Comparison of ENCODE assay signal across 8 mouse cellular contexts in genomic region chr2:152671642-152671999, GRCm38 (mm10). TPM values are rescaled to one million over a fixed set of nuclear protein-coding genes. Genes with fewer than 3 reads are reported as not detected.
DNase-seq lines count a peak whose midpoint lies in the region; ATAC-seq and TF ChIP-seq lines count a peak whose summit lies in the region.

No protein-coding gene starts in this region.

- H3K27ac ChIP-seq in forebrain, embryonic 13.5 days: peak overlapping the region; percentile 96; the same call in 1 of the 2 replicates
- no peak overlapping the region for H3K27ac ChIP-seq in intestine, postnatal 0 days (ENCODE audit: low read depth, low read length)
- H3K27ac ChIP-seq in neural tube, embryonic 14.5 days (ENCODE audit: low read depth, low read length): peak overlapping the region; percentile 48

- no peaks in the 10 kb centered on the region for H3K9me3 ChIP-seq in forebrain, embryonic 13.5 days (replicated peaks)
- H3K9me3 ChIP-seq in intestine, postnatal 0 days (ENCODE audit: control insufficient read depth): no peaks in the 10 kb centered on the region
- H3K9me3 ChIP-seq in neural tube, embryonic 14.5 days (ENCODE audit: control insufficient read depth, low read length): no peaks in the 10 kb centered on the region

- WGBS in forebrain, embryonic 13.5 days: 32% methylated on average over 5 of the region's 5 CpGs
- WGBS in intestine, postnatal 0 days: 17% methylated on average over 5 of the region's 5 CpGs
- 30% methylated on average over 5 of the region's 5 CpGs for WGBS in neural tube, embryonic 14.5 days

- peak overlapping the region; percentile 99 for H3K4me3 ChIP-seq in forebrain, embryonic 13.5 days
- no peak overlapping the region for H3K4me3 ChIP-seq in intestine, postnatal 0 days (ENCODE audit: low read depth, low read length)
- peak overlapping the region; percentile 94 for H3K4me3 ChIP-seq in neural tube, embryonic 14.5 days (ENCODE audit: low read depth, low read length)

- peak; percentile 81 for TF ChIP-seq CTCF in intestine, postnatal 0 days (IDR thresholded peaks at IDR 0.05; ENCODE audit: low read depth)

- peak overlapping the region; percentile 98 for H3K9ac ChIP-seq in forebrain, embryonic 13.5 days
- H3K9ac ChIP-seq in intestine, postnatal 0 days (ENCODE audit: low read depth, low read length): no peak overlapping the region
- H3K9ac ChIP-seq in neural tube, embryonic 14.5 days (replicated peaks; ENCODE audit: low read depth, low read length): peak overlapping the region; percentile 97

- ATAC-seq in forebrain, embryonic 13.5 days: peak; percentile 50; the same call in 1 of the 2 replicates
- ATAC-seq in intestine, postnatal 0 days: peak; percentile 29; the same call in 1 of the 2 replicates
- ATAC-seq in neural tube, embryonic 14.5 days (ENCODE audit: low read depth): peak; percentile 42

- no peaks in the 10 kb centered on the region for H3K27me3 ChIP-seq in forebrain, embryonic 13.5 days
- no peaks in the 10 kb centered on the region for H3K27me3 ChIP-seq in intestine, postnatal 0 days (replicated peaks; ENCODE audit: control insufficient read depth, insufficient read depth, low read length)
- no peaks in the 10 kb centered on the region for H3K27me3 ChIP-seq in neural tube, embryonic 14.5 days (ENCODE audit: control insufficient read depth, insufficient read depth, low read length)

- H3K4me1 ChIP-seq in forebrain, embryonic 13.5 days: peaks cover 48% of the 10 kb centered on the region
- H3K4me1 ChIP-seq in intestine, postnatal 0 days (replicated peaks; ENCODE audit: control insufficient read depth, insufficient read depth, low read length): peaks cover 5% of the 10 kb centered on the region; the same call in 1 of the 2 replicates
- H3K4me1 ChIP-seq in neural tube, embryonic 14.5 days (ENCODE audit: control insufficient read depth, insufficient read depth, low read length): peaks cover 28% of the 10 kb centered on the region

- H3K36me3 ChIP-seq in forebrain, embryonic 13.5 days (ENCODE audit: poor library complexity, severe bottlenecking): peaks cover 41% of the 10 kb centered on the region
- peaks cover 16% of the 10 kb centered on the region for H3K36me3 ChIP-seq in intestine, postnatal 0 days (ENCODE audit: control insufficient read depth, insufficient read depth)
- H3K36me3 ChIP-seq in neural tube, embryonic 14.5 days (ENCODE audit: control insufficient read depth, insufficient read depth, low read length): peaks cover 25% of the 10 kb centered on the region

- DNase-seq in cerebellum, adult 18-20 months: peak; percentile 45 to 66
- no peak for DNase-seq in cerebellum, adult 11-12 months
- DNase-seq in adipocyte (ENCODE audit: low spot score): peak; percentile 31
- DNase-seq in lung, adult 18-20 months: peak; percentile 49 to 69
- DNase-seq in yolk sac, embryonic 10.5 days (ENCODE audit: low spot score): peak; percentile 44

- peak overlapping the region; percentile 90 for H3K4me2 ChIP-seq in forebrain, embryonic 13.5 days
- H3K4me2 ChIP-seq in intestine, postnatal 0 days (replicated peaks; ENCODE audit: low read depth): peak overlapping the region; percentile 83
- peak overlapping the region; percentile 97 for H3K4me2 ChIP-seq in neural tube, embryonic 14.5 days (ENCODE audit: low read depth, low read length)

RNA-seq across cellular contexts. Expression of gene H13, which starts 2.4 kb away (rescaled TPM):
- 131 and 142 TPM in 2 replicates for polyA plus RNA-seq in forebrain, embryonic 13.5 days (2015; fragmentation: Nextera tagmentation; extraction: Ambion mirVana)
- polyA plus RNA-seq in intestine, postnatal 0 days (2015; fragmentation: Nextera tagmentation; extraction: Ambion mirVana): 110 and 111 TPM in 2 replicates
- 156 and 160 TPM in 2 replicates for polyA plus RNA-seq in neural tube, embryonic 14.5 days (2014; fragmentation: Nextera tagmentation; extraction: Ambion mirVana)

RNA-seq across cellular contexts. Expression of gene Mcts2, which starts 15.2 kb away (rescaled TPM):
- 40.0 and 42.2 TPM in 2 replicates for polyA plus RNA-seq in forebrain, embryonic 13.5 days (2015; fragmentation: Nextera tagmentation; extraction: Ambion mirVana)
- 19.0 and 21.5 TPM in 2 replicates for polyA plus RNA-seq in intestine, postnatal 0 days (2015; fragmentation: Nextera tagmentation; extraction: Ambion mirVana)
- polyA plus RNA-seq in neural tube, embryonic 14.5 days (2014; fragmentation: Nextera tagmentation; extraction: Ambion mirVana): 40.2 and 43.8 TPM in 2 replicates

RNA-seq across cellular contexts. Expression of gene Rem1, which starts 44.9 kb away (rescaled TPM):
- 0.19 and 0.20 TPM in 2 replicates for polyA plus RNA-seq in forebrain, embryonic 13.5 days (2015; fragmentation: Nextera tagmentation; extraction: Ambion mirVana)
- 5.9 and 6.4 TPM in 2 replicates for polyA plus RNA-seq in intestine, postnatal 0 days (2015; fragmentation: Nextera tagmentation; extraction: Ambion mirVana)
- polyA plus RNA-seq in neural tube, embryonic 14.5 days (2014; fragmentation: Nextera tagmentation; extraction: Ambion mirVana): 0.33 TPM in 1 of 2 replicates, not detected in the other

RNA-seq across cellular contexts. Expression of gene Defb25, which starts 48.8 kb away (rescaled TPM):
- not detected in 2 replicates for polyA plus RNA-seq in forebrain, embryonic 13.5 days (2015; fragmentation: Nextera tagmentation; extraction: Ambion mirVana)
- polyA plus RNA-seq in intestine, postnatal 0 days (2015; fragmentation: Nextera tagmentation; extraction: Ambion mirVana): 0.72 TPM in 1 of 2 replicates, not detected in the other
- not detected in 2 replicates for polyA plus RNA-seq in neural tube, embryonic 14.5 days (2014; fragmentation: Nextera tagmentation; extraction: Ambion mirVana)
